Mouse (Mus musculus) heart, embryonic 10.5 days (tissue): ENCODE data around the gene AC124502.3. TPM values are rescaled to one million over a fixed set of nuclear protein-coding genes. Genes with fewer than 3 reads are reported as not detected.
"Not testable (repeated sequence)": the region's sequence is repeated elsewhere in the genome, so short reads cannot be mapped to it uniquely, and the experiment has no call there.

Experiments used
- DNase-seq: peaks from one replicate; pipeline ENCODE4 v3.0.0-alpha.2; 2017; ENCODE audit warnings: low spot score
- H3K27ac ChIP-seq: fragments of 300-500 bp; sonication (generic); 2 replicates; pipeline ENCODE4 v1.5.1; 2016; ENCODE audit warnings: mild to moderate bottlenecking
- H3K27me3 ChIP-seq: fragments of 300-500 bp; sonication (generic); 2 replicates; pipeline ENCODE4 v1.6.1; 2016; ENCODE audit warnings: mild to moderate bottlenecking; ENCODE audit not compliant: poor library complexity, insufficient read depth, severe bottlenecking
- H3K36me3 ChIP-seq: fragments of 300-500 bp; sonication (generic); 2 replicates; pipeline ENCODE4 v1.6.1; 2016; ENCODE audit warnings: mild to moderate bottlenecking, moderate library complexity
- H3K4me1 ChIP-seq: fragments of 300-500 bp; sonication (generic); 2 replicates; pipeline ENCODE4 v1.6.1; 2016; ENCODE audit warnings: mild to moderate bottlenecking
- H3K4me3 ChIP-seq: fragments of 300-500 bp; sonication (generic); 2 replicates; pipeline ENCODE4 v1.5.1; 2016; ENCODE audit warnings: mild to moderate bottlenecking, moderate library complexity
- H3K9me3 ChIP-seq: fragments of 300-500 bp; sonication (generic); 2 replicates; pipeline ENCODE4 v1.6.1; 2016; ENCODE audit warnings: mild to moderate bottlenecking, moderate library complexity
- WGBS: fragments of 180-500 bp; shearing (Covaris S2); methylation state at CpG from one replicate; pipeline ENCODE4 v1.1.7; 2016; 5-methylcytosine and 5-hydroxymethylcytosine counted together
- polyA plus RNA-seq: library from polyadenylated mRNA; unstranded; fragments of >200 nt; fragmentation: Nextera tagmentation; extraction: Ambion mirVana; gene quantifications from 2 replicates; pipeline ENCODE4 v1.2.1, GENCODE M21; 2016

AC124502.3 gene
- polyA plus RNA-seq, 1 experiment from 2014 or later: 2.5 TPM

GRCm38 (mm10) chr19:5084834-5085144 is 46.1 kb downstream of the AC124502.3 start:
- Histone ChIP-seq H3K4me1 (peaks cover 31% of the 10 kb centered on the region), H3K4me3 (peak overlapping the region; percentile 69), H3K9me3 (no peaks in the 10 kb centered on the region), H3K27me3 (peaks cover 67% of the 10 kb centered on the region), H3K27ac (peak overlapping the region; percentile 48; the same call in 1 of the 2 replicates), H3K36me3 (peaks cover 5% of the 10 kb centered on the region; the same call in 1 of the 2 replicates)
- DNase-seq: no peak
- WGBS: 3% methylated on average over 15 of the region's 15 CpGs

- no peak for DNase-seq
- Histone ChIP-seq H3K27ac (peak within 1 kb of the TSS; percentile 48), H3K36me3 (peaks cover 8% of the 10 kb centered on the region), H3K27me3 (peaks cover 62% of the 10 kb centered on the region), H3K4me1 (peaks cover 31% of the 10 kb centered on the region), H3K9me3 (no peaks in the 10 kb centered on the region), H3K4me3 (peak within 1 kb of the TSS; percentile 69)
- WGBS: 1% methylated on average over 65 of the region's 69 CpGs
Measured at GRCm38 (mm10) chr19:5085145-5085863, 46.6 kb downstream of the AC124502.3 start, which contains the start of gene Tmem151a. Tmem151a (minus strand) TSS chr19:5085531.

GRCm38 (mm10) chr19:5086533-5086932 is 47.8 kb downstream of the AC124502.3 start:
- H3K27me3 ChIP-seq: peaks cover 50% of the 10 kb centered on the region
- H3K9me3 ChIP-seq, H3K4me3 ChIP-seq, H3K27ac ChIP-seq, DNase-seq: not testable (repeated sequence)
- H3K4me1 ChIP-seq: peaks cover 31% of the 10 kb centered on the region
- H3K36me3 ChIP-seq: peaks cover 21% of the 10 kb centered on the region
- WGBS: 59% methylated on average over 4 of the region's 4 CpGs

- Histone ChIP-seq H3K4me1 (peaks cover 31% of the 10 kb centered on the region), H3K9me3 (no peaks in the 10 kb centered on the region), H3K4me3 (peak within 1 kb of the TSS; percentile 94), H3K27me3 (peaks cover 34% of the 10 kb centered on the region), H3K36me3 (peaks cover 37% of the 10 kb centered on the region), H3K27ac (peak within 1 kb of the TSS; percentile 88)
- WGBS: under 1% methylated on average over 58 of the region's 58 CpGs
- DNase-seq: peak; percentile 98
Measured at GRCm38 (mm10) chr19:5087884-5088728, 49.4 kb downstream of the AC124502.3 start, which contains the start of gene Yif1a. Yif1a (plus strand) TSS chr19:5088538.

- 90% methylated on average over 4 of the region's 4 CpGs for WGBS
- H3K4me3 ChIP-seq: peak overlapping the region; percentile 94
- H3K27ac ChIP-seq: peak overlapping the region; percentile 88; the same call in 1 of the 2 replicates
- DNase-seq: no peak
- peaks cover 22% of the 10 kb centered on the region for H3K27me3 ChIP-seq
- H3K9me3 ChIP-seq: no peaks in the 10 kb centered on the region
- H3K36me3 ChIP-seq: peaks cover 40% of the 10 kb centered on the region
- H3K4me1 ChIP-seq: peaks cover 40% of the 10 kb centered on the region
Measured at GRCm38 (mm10) chr19:5089324-5089723, 50.6 kb downstream of the AC124502.3 start.

GRCm38 (mm10) chr19:5092083-5092482 is 53.4 kb downstream of the AC124502.3 start:
- H3K27me3 ChIP-seq: no peaks in the 10 kb centered on the region; the same call in 1 of the 2 replicates
- peaks cover 53% of the 10 kb centered on the region for H3K4me1 ChIP-seq
- H3K27ac ChIP-seq: no peak overlapping the region
- no peak overlapping the region for H3K4me3 ChIP-seq
- H3K9me3 ChIP-seq: no peaks in the 10 kb centered on the region
- H3K36me3 ChIP-seq: peaks cover 40% of the 10 kb centered on the region
- DNase-seq: no peak
- WGBS: 85% methylated on average over 10 of the region's 10 CpGs

- H3K36me3 ChIP-seq: peaks cover 40% of the 10 kb centered on the region
- no peaks in the 10 kb centered on the region for H3K9me3 ChIP-seq
- DNase-seq: no peak
- H3K27me3 ChIP-seq: no peaks in the 10 kb centered on the region; the same call in 1 of the 2 replicates
- WGBS: 67% methylated on average over 12 of the region's 12 CpGs
- H3K4me3 ChIP-seq: no peak overlapping the region
- peaks cover 60% of the 10 kb centered on the region for H3K4me1 ChIP-seq
- 0 out of 2 replicates have a peak overlapping the region, but pooled peaks have one; percentile 22 for H3K27ac ChIP-seq
Measured at GRCm38 (mm10) chr19:5093481-5094242, 55.0 kb downstream of the AC124502.3 start.

GRCm38 (mm10) chr19:5094243-5094632 is 55.5 kb downstream of the AC124502.3 start:
- Histone ChIP-seq H3K27me3 (no peaks in the 10 kb centered on the region; the same call in 1 of the 2 replicates), H3K9me3 (no peaks in the 10 kb centered on the region), H3K4me3 (peak overlapping the region; percentile 22; the same call in 1 of the 2 replicates), H3K36me3 (peaks cover 40% of the 10 kb centered on the region), H3K27ac (0 out of 2 replicates have a peak overlapping the region, but pooled peaks have one; percentile 22), H3K4me1 (peaks cover 60% of the 10 kb centered on the region)
- DNase-seq: peak; percentile 96
- 0% methylated on average over 21 of the region's 21 CpGs for WGBS

- Histone ChIP-seq H3K4me1 (peaks cover 63% of the 10 kb centered on the region), H3K27me3 (no peaks in the 10 kb centered on the region; the same call in 1 of the 2 replicates), H3K9me3 (no peaks in the 10 kb centered on the region), H3K36me3 (peaks cover 41% of the 10 kb centered on the region), H3K4me3 (peak overlapping the region; percentile 22; the same call in 1 of the 2 replicates), H3K27ac (no peak overlapping the region)
- 47% methylated on average over 11 of the region's 11 CpGs for WGBS
- DNase-seq: no peak
Measured at GRCm38 (mm10) chr19:5094746-5095417, 56.2 kb downstream of the AC124502.3 start.

GRCm38 (mm10) chr19:5095887-5096474 is 57.3 kb downstream of the AC124502.3 start:
- no peaks in the 10 kb centered on the region for H3K9me3 ChIP-seq
- peaks cover 43% of the 10 kb centered on the region for H3K36me3 ChIP-seq
- no peaks in the 10 kb centered on the region; the same call in 1 of the 2 replicates for H3K27me3 ChIP-seq
- H3K4me3 ChIP-seq: peak overlapping the region; percentile 22
- peaks cover 66% of the 10 kb centered on the region for H3K4me1 ChIP-seq
- WGBS: 9% methylated on average over 9 of the region's 9 CpGs
- H3K27ac ChIP-seq: peak overlapping the region; percentile 36; the same call in 1 of the 2 replicates
- no peak for DNase-seq

- H3K4me3 ChIP-seq: peak overlapping the region; percentile 71
- no peaks in the 10 kb centered on the region for H3K9me3 ChIP-seq
- no peaks in the 10 kb centered on the region; the same call in 1 of the 2 replicates for H3K27me3 ChIP-seq
- H3K27ac ChIP-seq: peak overlapping the region; percentile 84
- WGBS: 4% methylated on average over 31 of the region's 31 CpGs
- H3K4me1 ChIP-seq: peaks cover 66% of the 10 kb centered on the region
- DNase-seq: no peak
- H3K36me3 ChIP-seq: peaks cover 43% of the 10 kb centered on the region
Measured at GRCm38 (mm10) chr19:5097521-5098362, 59.1 kb downstream of the AC124502.3 start.
